Mouse (Mus musculus) urinary bladder, adult 18-20 months (tissue): Measurements from ENCODE around the gene Ptpre.

ENCODE experiments used
- DNase-seq, 2 experiments: peaks; one replicate each; pipeline ENCODE4 v3.0.0; 2022; ENCODE audit warnings: low spot score in 2 of 2, mixed read lengths in 2 of 2

Gene Ptpre

DNA sequence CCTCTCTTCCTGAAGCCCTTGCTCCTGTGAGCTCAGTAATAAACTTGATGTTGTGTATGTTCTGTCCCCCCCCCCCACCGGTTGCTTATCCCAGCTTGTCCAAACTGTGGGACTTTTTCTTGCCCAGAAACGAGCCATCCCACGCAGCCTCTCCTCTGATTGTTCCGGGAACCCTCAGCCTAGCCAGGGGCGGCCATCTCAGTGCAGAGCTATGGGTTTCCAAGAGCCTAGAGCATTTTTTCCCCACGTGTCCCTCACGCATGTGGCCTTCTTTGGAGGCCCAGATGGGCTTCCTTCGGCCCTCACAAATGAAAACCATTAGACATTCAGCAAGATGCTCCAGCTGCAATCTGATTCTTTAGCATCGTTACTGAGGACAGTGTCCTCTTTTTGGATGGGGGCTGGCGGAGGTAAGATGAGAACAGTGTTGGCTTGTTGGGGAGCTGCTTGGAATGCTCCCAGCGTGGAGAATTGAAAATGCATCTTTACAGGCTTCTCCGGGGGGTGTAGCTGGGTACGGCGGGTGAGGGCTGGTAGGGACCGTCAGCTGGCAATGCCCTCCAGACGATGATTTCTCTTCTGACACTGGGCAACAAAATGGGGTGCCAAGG lies 41.5 kb downstream of the Ptpre start:
- no peak for DNase-seq

DNA sequence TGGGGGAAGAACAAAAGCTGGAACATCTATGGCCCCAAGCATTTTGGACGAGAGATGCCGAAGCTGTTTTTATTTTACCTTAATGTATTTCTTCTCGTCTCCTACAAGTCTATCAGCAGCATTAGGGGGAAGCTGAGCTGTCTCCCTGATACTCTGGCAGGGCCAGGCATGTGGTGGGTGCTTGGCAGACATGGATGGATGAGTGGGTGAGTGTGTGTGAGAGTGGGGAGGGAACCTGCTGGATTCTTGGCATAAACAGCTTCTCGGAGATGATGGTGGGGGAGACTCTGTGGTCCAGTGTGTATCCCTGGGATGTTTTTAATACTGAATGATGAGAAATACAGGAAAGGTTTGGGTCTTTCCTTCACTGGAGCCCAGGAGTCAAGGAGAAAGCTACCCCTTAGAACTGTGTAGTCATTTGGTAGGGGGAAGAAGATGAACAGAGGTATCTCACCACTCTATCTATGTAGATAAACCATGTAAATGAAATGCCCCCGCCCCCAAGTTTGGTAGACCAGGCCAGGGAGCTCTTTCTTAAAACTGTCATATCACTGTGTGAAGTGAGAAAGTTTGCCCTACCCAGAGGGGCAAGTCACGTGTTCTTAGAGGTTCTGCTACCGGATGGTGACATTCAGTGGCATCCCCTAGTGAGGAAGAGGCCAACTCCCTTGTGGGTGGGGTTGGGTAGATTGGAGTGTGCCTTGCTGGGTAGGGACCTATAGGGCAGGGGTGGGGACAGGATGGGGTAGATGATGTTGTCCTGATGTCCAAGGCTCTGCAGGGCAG lies 43.2 kb downstream of the Ptpre start:
- no peak for DNase-seq

DNA sequence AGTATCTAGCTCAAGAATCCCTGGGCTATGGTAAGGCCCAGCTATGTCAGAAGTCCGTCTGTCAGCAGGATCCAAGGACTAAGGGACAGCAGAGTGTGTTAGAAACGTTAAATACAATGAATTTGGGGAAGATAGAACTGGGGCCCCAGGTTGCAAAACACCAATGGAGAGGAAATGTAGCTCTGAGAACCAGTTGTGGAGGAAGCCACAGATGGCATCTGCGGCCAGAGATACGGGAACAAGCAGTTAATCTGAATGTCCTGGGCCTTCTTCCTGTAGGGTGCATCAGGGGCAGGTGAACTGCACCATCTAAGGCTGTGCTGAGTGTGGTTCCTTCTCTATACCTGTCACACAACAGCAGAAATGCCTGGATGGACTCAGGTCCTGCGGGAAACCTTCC lies 43.8 kb downstream of the Ptpre start:
- DNase-seq, result no peak

DNA sequence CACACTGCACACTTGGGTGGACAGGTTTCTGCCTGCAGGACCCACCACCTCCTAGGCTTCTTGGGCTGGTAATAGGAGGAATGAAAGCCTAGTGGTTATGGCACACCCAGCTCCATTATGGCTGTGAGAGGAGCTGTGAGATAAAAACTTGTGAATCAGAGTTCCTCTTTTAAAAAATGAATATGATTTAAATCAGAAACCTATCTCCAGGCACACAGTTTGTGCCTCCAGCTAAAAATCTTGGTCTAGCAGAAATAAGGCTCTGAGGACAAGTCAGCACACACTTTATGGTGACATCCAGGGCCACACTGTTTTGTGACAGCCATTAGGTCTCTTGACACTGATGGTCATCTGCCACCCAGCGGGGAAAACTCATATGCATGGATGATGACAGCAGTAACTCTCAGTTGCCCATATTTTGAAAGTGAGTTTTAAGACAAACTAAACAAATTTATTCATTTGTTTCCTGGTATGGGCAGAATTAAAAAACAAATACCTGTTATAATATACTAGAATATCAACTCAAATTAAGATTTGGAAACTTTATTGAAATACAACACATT lies 47.9 kb downstream of the Ptpre start:
- no peak for DNase-seq

DNA sequence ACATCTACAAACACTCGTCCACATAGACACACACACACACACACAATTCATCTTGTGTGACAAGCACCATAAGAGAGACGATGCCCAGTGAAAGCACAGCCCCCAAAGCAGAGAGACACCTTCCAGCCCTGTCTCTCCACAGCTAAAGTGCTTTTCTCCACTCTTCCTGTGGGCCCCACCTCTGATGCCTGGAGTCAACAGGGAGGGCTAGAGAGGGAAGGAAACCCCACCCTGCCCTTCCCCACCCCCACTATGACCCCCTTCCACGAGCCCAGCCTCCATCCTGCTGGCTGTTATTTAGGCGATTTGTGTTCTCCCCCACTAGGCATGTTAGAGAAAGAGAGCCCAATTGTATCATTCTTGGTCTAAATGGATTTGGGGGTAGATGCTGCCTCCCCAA lies 49.1 kb downstream of the Ptpre start:
- no peak for DNase-seq

DNA sequence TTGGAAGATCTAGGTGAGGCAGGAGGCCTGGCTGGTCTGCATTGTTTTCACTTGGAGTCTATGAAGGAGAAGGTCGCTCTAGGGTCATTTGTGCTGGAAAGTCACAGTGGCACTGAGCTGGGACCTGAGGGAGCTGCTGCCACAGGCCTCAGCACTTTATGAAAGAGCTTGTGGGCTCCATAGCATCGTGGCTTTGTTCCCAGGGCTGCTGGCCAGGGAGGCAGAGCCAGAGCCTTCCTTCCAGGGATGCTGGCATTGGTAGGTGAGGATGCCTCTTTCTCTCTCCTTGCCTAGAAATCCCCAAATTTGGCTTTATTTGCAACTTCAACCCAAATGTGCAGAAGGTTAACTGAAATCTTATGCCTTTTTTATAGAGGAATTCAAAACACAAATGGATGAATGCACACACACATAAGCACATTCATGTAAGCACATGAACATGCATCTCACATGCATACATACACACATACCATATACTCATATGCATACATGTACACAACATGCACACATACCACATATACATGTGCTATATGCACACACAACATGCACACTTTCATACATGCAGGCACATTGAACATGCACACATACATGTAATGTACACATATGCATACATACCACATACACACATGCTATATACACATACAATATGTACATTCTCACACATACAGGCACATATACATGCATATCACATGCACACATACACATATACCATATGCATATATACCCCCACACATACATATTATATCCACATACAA lies 50.7 kb downstream of the Ptpre start:
- no peak for DNase-seq

DNA sequence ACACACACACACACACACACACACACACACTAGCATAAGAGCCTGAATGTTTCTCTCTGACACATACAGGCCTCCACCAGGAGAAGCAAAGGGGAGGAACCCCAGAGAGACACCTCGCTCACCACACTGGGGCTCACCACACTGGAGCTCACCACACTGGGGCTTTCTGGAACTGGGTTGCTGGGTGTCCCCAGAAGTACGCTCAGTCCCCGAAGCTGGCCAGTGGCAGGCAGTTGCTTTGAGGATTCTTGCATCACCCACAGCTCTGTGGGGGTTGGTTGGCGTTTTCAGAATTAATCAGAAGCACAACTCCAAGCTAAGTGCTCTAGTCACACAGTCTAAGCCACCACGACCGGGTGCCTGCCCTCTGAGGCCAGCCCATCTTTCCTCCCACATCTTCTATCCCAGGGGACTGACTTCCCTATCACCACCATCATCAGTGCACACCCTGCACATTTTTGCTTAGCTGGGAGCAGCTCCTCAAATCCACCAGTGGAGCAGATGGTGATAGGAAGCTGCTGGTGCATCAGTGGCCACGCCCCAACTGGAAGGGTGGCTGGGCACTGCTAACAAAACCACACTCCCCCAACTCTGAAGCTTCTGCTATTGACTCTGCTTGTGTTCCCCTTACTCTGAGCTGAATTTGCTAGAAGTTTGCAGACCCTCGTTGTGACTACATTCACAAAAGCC lies 51.5 kb downstream of the Ptpre start:
- no peak for DNase-seq

DNA sequence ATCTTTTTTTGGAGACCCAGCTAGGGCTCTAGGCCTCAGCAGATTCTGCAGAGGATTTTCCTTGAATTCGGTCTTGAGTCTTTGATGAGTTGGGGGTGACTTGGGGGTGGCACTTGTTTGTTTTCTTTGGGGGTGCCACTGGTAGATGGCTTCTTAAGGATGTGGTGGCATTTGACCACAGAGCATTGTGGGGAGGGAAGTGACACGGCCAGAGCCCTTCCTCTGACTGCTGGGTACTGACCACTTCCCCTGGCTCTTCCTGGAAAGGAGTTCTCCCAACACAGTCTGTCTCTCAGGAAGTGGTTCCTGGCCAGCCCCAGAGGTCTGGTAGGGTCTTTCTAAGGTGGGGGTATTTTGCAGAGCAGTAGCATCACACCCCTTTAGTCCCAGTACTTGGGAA lies 54.2 kb downstream of the Ptpre start:
- no peak for DNase-seq

DNA sequence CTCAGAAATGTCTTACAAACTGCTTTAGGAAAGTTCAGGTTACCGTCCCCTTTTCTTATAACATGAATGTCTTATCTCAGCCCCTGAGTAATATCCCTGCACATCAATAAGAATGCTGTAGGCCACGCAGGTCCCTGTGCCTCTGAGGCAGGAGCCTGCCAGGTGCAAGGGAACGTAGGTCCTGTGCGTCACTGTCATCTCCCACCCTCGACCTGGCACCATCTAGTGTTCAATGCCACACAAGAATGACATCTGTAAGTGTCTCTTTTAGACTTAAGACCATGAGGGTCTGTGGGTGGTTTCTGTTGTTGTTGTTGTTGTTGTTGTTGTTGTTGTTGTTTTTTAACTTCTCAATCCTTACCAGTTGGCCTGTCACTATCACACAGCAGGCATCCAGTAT lies 56.0 kb downstream of the Ptpre start:
- DNase-seq, result no peak

DNA sequence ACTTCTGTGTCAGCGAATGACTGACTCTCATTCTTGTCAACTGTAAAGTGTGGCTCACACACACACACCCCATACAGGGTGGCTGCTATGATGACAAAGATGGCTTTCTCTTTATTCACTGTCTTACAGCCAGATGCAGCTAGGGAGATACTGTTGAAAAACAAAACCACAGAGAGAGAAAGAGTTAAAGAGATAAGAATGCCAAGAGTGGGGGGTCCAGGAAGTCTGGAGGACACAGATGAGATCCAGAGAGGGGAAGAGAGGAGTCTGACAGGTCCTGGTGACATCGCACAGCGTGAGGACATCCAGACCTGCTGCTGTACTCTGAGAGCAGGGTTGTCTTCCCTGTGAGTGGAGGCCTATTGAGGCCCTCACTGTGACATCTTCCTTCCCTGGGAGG lies 56.5 kb downstream of the Ptpre start:
- no peak for DNase-seq

DNA sequence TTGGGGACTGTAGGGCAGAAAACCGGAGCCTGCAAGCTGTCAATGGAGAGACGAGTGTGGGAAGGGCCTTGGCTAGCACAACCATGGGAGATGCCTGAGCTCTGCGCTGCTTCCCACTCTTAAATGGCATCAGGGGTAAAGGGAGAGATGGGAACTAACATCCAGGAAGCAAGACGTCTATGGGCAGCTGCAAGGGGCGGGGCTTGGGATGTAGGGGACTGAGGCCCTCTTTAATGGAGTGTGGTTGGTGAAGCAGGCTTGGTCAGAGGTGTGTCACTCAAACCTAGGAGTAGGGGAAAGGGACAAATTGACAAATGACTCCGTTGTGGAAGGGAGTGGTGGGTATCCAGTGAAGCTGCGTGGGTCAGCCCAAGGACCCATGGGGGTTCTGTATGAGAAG lies 57.4 kb downstream of the Ptpre start:
- DNase-seq, result no peak

DNA sequence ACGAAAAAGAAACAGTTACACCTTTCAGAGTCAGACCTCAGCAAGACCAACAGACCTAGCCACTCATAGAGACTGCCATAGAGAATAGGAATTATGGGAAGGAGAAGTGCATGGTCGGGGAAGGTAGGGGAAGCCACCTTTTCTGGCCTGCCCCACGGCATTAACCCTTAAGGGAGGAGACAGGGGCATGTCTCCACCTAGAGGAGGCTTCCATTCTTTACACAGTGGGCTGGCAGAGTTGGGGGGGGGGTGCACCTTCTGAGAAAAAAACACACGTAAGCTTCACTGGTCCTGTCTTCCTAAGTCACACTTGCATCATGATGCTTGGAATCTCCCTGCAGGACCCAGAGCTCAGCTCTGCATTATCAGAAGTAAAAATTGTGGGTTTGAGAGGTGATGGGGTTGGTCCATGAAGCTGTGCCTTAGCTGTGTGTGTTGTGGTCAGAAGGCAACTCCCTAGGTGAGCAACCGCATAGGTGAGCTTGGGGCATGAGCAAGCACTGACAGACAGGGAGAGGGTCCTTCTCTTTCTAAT lies 58.4 kb downstream of the Ptpre start:
- no peak for DNase-seq

DNA sequence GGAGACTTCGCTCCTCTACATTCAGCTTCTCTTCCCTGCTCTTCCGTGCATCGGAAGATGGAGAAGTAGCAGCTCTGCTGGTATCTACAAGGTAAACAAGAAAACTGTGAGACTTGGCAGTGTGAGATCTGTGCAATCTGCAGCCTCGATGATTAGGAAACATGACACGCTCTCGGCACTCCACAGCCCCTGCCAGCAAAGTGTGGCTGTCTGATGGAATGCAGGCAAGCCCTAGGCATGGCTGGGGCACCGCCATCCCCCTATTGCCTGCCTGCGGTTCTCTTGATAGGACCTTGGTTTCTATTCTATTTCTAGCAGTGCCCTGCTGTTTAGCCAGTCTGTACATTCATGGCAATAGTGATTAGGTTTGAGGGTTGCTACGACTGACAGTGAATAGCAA lies 59.7 kb downstream of the Ptpre start:
- no peak for DNase-seq

DNA sequence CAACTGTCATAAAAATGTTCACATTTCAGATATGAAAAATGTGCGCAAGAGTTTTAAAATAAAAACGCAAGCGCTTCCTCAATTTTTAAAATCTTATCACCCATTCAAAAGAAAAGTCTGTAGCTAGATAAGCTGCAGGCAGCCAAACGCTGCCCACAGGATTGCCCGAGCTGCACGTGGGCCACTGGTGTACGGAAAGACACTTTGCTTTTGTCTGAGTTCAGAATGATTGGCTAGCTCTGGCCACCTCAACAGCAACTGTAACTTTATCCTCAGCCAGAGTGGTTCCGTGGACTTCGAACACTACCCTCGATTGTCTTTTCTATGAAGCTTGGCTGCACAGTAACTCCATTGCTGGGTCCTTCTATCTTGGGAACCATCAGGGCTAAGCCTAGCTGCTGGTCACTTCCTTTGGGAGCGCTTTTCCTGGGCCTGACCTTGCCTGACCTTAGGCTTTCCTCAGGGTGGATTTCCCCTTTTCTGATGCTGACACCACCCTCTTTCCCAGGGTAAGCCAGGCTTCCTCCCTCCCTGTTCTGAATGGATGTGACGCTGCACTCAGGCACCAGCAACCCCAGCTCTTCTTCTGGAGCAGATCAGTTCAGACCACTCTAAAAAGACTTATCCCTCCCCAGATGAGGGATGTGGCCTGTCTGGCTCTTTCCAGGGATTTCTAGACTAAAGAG lies 60.5 kb downstream of the Ptpre start:
- DNase-seq, result no peak

DNA sequence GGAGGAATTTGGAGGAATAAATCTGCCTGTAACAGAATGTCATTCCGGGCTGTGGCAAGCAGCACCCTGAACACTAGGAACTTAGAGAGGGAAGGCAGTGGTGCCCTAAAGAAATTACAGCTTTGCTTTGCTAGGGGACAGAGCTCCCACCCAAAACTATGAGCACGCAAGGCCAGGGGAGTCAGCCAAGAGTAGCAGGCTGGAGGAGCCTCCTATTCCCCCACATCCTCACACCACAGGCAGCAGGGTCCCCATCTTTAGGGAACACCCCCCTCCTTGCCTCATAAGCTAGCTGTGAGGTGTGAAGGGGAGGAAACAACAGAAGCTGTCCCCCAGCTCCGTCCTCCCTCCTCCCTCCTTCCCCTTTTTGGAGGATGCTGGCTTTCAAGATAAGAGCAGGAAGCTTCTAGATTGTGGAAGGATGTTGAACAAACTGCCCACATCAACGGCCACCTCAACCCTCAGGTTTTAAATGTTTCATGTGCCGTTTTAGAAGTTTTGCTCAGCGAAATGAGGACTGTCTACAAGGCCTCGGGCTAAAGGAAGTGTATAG lies 61.1 kb downstream of the Ptpre start:
- DNase-seq, result no peak

DNA sequence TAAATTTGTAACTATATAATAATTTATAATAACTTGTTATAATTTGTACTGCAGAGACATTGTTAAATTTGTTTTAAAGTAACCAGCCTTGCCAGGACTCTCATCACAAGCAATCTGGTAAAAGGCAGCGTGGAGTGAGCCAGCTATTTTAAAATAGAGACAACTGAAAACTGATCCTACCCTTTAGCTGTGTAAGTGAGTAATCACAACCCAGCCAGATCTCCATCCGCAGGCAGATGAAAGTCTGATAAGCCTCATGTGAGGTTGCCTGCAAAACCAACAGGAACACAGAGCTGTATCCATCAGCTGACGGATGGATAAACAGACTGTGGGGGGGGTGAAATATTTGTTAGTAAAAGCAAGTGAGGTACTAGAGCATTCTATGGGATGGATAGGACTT lies 62.8 kb downstream of the Ptpre start:
- DNase-seq, result no peak

DNA sequence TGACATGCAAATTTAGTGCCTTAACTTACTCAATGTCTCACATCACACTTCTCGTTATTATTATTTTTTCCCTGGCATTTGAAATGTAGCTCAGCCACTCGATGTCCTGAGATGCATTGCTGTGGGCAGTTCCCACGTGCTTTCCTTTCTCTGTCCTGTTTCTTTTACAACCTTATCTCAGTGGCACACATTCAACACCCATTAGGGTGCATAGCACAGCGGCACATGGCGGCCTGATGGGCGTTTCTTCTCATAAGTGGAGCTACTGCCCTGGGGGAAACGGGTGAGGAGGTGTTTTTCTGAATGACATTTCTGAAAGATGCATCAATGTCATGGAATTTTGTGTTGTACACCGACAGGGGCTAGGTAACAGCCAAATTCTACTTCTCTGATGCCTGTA lies 64.3 kb downstream of the Ptpre start:
- no peak for DNase-seq

DNA sequence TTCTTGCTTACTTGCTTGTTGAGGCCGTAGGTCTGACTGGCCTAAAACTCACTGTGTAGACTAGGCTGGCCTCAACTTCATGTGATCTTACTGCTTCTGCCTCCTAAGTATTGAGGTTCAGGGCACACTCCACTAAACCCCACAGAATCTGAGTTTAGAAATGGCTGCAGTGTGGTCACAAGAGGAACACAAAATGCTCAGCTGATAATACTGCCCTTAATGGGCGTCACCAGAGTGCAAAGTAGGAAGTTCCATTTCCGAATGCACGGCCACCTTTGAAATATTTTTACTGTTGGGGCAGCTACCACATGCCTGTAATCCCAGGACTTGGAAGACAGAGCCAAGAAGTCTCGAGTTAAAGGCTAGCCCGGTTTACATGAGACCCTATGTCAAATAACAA lies 65.0 kb downstream of the Ptpre start:
- no peak for DNase-seq

DNA sequence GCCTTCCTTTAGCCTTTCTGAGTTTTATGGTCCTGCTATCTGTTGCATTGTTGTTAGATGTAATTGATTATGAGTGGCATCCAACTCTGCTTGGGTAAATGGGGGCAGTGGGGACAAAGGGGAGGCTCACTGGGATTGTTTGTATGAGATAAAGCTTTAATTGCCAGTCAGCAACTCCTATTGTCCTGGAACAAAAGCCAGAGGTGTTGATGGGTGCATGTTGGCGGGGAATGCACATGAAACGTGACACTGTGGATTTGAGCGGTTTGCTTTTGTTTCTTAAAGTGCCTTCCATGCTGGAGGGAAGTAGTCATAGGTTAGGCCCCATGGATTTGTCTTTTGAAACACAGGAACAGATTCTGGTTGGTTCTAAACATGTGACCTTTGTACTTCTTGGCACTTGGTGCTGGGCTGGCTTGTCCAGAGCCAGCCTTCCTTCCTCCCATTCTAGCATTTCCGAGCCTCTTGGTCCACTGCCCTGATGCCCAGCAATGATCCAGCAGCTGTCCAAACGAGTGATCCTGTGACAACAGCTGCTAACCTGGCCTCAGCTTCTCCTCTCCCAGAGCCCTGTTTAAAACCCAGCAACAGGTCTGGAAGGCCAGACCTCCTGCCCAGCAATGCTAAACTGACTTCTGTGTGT lies 65.7 kb downstream of the Ptpre start:
- DNase-seq, result no peak

DNA sequence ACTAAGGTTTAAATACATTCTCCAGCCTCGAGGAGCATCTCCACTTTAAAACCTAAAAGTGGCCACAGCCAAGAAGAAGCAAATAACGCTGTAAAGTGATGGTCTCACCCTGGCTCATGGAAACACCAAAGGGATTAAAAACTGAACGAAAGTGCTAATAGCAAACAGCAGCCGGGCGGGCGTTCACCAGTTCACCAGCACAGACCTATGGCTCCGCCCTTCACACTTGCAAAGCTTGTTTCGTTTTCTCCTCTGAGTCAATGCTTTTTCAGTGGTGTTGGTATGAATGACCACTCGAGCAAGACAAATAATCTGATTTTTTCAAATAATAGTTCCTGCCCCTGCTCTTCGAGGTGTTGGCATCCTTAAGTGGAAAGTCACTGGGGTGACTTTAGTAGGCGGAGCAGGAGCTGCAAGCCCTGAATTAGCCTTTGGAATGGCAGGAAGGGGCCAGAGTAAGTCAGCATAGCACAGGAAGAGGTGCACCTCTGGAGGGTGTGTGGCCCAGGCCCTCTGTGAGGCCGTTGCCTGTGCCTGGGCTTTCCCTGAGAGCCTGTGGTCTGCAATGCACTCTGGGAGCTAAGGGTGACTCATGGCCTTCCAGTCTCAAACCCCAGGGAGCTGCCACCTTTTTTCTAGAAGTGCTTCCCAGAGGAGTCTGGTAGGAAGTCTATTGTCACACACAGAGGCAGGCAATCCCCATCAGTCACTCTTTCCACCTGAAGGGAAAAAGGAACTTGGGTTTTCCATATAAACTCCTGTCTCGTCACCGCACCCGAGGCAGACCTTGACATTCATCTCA lies 67.9 kb downstream of the Ptpre start:
- no peak for DNase-seq
